In genomic region chr5:124208030-124208429, GRCm38 (mm10) we compare ENCODE assay signal across 15 mouse cellular contexts. TPM values are rescaled to one million over a fixed set of nuclear protein-coding genes. Genes with fewer than 3 reads are reported as not detected.
DNase-seq lines count a peak whose midpoint lies in the region; ATAC-seq lines count a peak whose summit lies in the region.
"Had no signal": no experiment of that assay in that cellular context is flagged by ENCODE, and none has a peak within 500 bp of the region (broad histone marks: within the 10 kb centered on the region; RNA-seq: fewer than 3 reads in every experiment).

No protein-coding gene starts in this region.

- DNase-seq in adrenal gland, adult (ENCODE audit: inconsistent age in 2 of 2, low spot score in 1 of 2), result peak; percentile 15 to 55
- no peak for DNase-seq in adrenal gland, postnatal 36 days
- no peak for DNase-seq in heart, postnatal 10 days
- DNase-seq in liver, embryonic 11.5 days (ENCODE audit: low spot score), result no peak
- no peak for DNase-seq in liver
- DNase-seq: adrenal gland, postnatal 10 days; cerebellum, adult 11 months; forebrain, postnatal 0 days; gastrocnemius, postnatal 36 days; kidney, postnatal 36 days; liver, embryonic 13.5 days had no signal

- no peak overlapping the region for H3K4me3 ChIP-seq in heart, embryonic 13.5 days
- no peak overlapping the region for H3K4me3 ChIP-seq in liver, embryonic 11.5 days (ENCODE audit: low read depth, low read length)
- no peak overlapping the region for H3K4me3 ChIP-seq in heart, embryonic 15.5 days
- H3K4me3 ChIP-seq: liver, embryonic 13.5 days had no signal

- ATAC-seq in heart, embryonic 13.5 days (ENCODE audit: extremely low read depth, insufficient number of reproducible peaks, low FRiP score, low TSS enrichment), result no peak
- ATAC-seq in liver, embryonic 11.5 days (replicated peaks; ENCODE audit: low FRiP score), result no peak
- ATAC-seq in heart, embryonic 15.5 days (replicated peaks; ENCODE audit: insufficient number of reproducible peaks, insufficient read depth, low FRiP score, low read depth), result no peak
- no peak for ATAC-seq in megakaryocyte-erythroid progenitor cell, adult 5-6 weeks (replicated peaks; ENCODE audit: low FRiP score, low TSS enrichment, poor library complexity, severe bottlenecking)
- ATAC-seq: forebrain, postnatal 0 days; inflammation-experienced regulatory T-cells, adult 6 months had no signal

- intact Hi-C loops in heart, postnatal 10 days (cut with DNase I), result no loop called here

- H3K36me3 ChIP-seq in heart, embryonic 13.5 days, result no peaks in the 10 kb centered on the region
- H3K36me3 ChIP-seq in liver, embryonic 11.5 days (ENCODE audit: control insufficient read depth, insufficient read depth, low read length), result no peaks in the 10 kb centered on the region
- H3K36me3 ChIP-seq in heart, embryonic 15.5 days, result no peaks in the 10 kb centered on the region

- no peaks in the 10 kb centered on the region for H3K27me3 ChIP-seq in heart, embryonic 13.5 days (replicated peaks)
- H3K27me3 ChIP-seq in liver, embryonic 11.5 days (replicated peaks; ENCODE audit: control insufficient read depth, insufficient read depth, low read length), result no peaks in the 10 kb centered on the region
- no peaks in the 10 kb centered on the region for H3K27me3 ChIP-seq in heart, embryonic 15.5 days
- H3K27me3 ChIP-seq: liver, embryonic 13.5 days had no signal

- H3K4me1 ChIP-seq in heart, embryonic 13.5 days, result peaks cover 93% of the 10 kb centered on the region
- peaks cover 80% of the 10 kb centered on the region for H3K4me1 ChIP-seq in liver, embryonic 11.5 days (replicated peaks; ENCODE audit: control insufficient read depth, insufficient read depth, low read length)
- H3K4me1 ChIP-seq in heart, embryonic 15.5 days (replicated peaks), result peaks cover 90% of the 10 kb centered on the region

- peak overlapping the region; percentile 98 for H3K27ac ChIP-seq in heart, embryonic 13.5 days (replicated peaks)
- peak overlapping the region; percentile 16; the same call in 1 of the 2 replicates for H3K27ac ChIP-seq in liver, embryonic 11.5 days (ENCODE audit: low read depth, low read length)
- H3K27ac ChIP-seq in heart, embryonic 15.5 days, result peak overlapping the region; percentile 98
- H3K27ac ChIP-seq: liver, embryonic 13.5 days had no signal

- WGBS in heart, embryonic 13.5 days, result 64% methylated on average over 8 of the region's 8 CpGs
- 76% methylated on average over 8 of the region's 8 CpGs for WGBS in liver, embryonic 11.5 days
- 65% methylated on average over 8 of the region's 8 CpGs for WGBS in heart, embryonic 15.5 days

- no peaks in the 10 kb centered on the region for H3K9me3 ChIP-seq in heart, embryonic 13.5 days
- no peaks in the 10 kb centered on the region for H3K9me3 ChIP-seq in liver, embryonic 11.5 days (ENCODE audit: control insufficient read depth, low read length)
- H3K9me3 ChIP-seq in heart, embryonic 15.5 days (replicated peaks), result no peaks in the 10 kb centered on the region
- H3K9me3 ChIP-seq: liver, embryonic 13.5 days had no signal

- peak overlapping the region; percentile 58 for H3K9ac ChIP-seq in heart, embryonic 13.5 days
- H3K9ac ChIP-seq in liver, embryonic 11.5 days (ENCODE audit: low read depth, low read length), result no peak overlapping the region
- peak overlapping the region; percentile 17; the same call in 1 of the 2 replicates for H3K9ac ChIP-seq in heart, embryonic 15.5 days
- H3K9ac ChIP-seq: forebrain, postnatal 0 days; liver, embryonic 13.5 days had no signal

- no peak overlapping the region for H3K4me2 ChIP-seq in heart, embryonic 13.5 days
- no peak overlapping the region; the same call in 1 of the 2 replicates for H3K4me2 ChIP-seq in liver, embryonic 11.5 days
- H3K4me2 ChIP-seq in heart, embryonic 15.5 days, result no peak overlapping the region
- H3K4me2 ChIP-seq: liver, embryonic 13.5 days had no signal

RNA-seq across cellular contexts. Expression of gene Pitpnm2, which starts 41.5 kb away (rescaled TPM):
- total RNA-seq in adrenal gland, postnatal 36 days (2021), result 10 to 100 TPM; 50.0 to 57.2 TPM
- 5.1 and 6.6 TPM in 2 replicates for polyA plus RNA-seq in heart, embryonic 13.5 days (2015; fragmentation: Nextera tagmentation; extraction: Ambion mirVana)
- total RNA-seq in heart, postnatal 10 days (2021), result 10 to 100 TPM; 54.2 to 58.3 TPM
- polyA plus RNA-seq in liver, embryonic 11.5 days (2014; fragmentation: Nextera tagmentation; extraction: Ambion mirVana), result 5.1 and 5.9 TPM in 2 replicates
- 4.9 and 7.9 TPM in 2 replicates for polyA plus RNA-seq in heart, embryonic 15.5 days (2015; fragmentation: Nextera tagmentation; extraction: Ambion mirVana)
- total RNA-seq in megakaryocyte-erythroid progenitor cell, adult 5-6 weeks (2014; fragmentation: Nextera tagmentation), result 23.7 and 33.3 TPM in 2 replicates
- total RNA-seq in megakaryocyte-erythroid progenitor cell, adult 5-6 weeks (2017), result 6.5 and 10.9 TPM in 2 replicates

Comparison
In these comparisons a context has a peak if more than half of its experiments do, and no peak if none do; other contexts are left out.
1. DNase-seq: peak in adrenal gland, adult (2 of 2); none in adrenal gland, postnatal 36 days (0 of 2), heart, postnatal 10 days (0 of 2), liver, embryonic 11.5 days (single experiment) and liver (single experiment).
2. H3K27ac ChIP-seq: peak in every context shown above with its lines; median percentile 98 in heart, embryonic 13.5 days; 98 in heart, embryonic 15.5 days; 16 in liver, embryonic 11.5 days.